In the genomic region with DNA sequence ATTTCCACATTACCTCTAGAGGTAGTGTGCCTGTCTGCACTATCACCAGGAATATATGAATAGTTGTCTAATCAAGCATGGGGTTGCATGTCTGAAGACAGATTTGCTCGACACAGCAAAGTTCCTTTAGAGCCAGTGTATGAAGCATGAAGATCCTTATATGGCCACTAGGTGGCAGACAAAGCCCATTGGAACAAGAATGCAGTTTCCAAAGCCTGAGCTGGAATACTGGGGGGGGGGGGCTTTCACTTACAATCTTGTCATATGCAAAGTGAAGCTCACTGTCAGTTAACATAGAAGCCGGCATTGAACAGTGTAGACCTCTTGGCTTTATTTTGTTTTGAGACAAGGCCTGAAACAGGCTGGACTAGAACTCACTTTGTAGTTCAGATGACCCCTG, we compare ENCODE assay signal across 9 mouse cellular contexts. TPM values are rescaled to one million over a fixed set of nuclear protein-coding genes. Genes with fewer than 3 reads are reported as not detected.
DNase-seq lines count a peak whose midpoint lies in the region; ATAC-seq and TF ChIP-seq lines count a peak whose summit lies in the region.
"Had no signal": no experiment of that assay in that cellular context is flagged by ENCODE, and none has a peak within 500 bp of the region (broad histone marks: within the 10 kb centered on the region; RNA-seq: fewer than 3 reads in every experiment).

No protein-coding gene starts in this region.

- TF ChIP-seq EP300 in heart, postnatal 0 days (IDR thresholded peaks at IDR 0.05; ENCODE audit: low read depth) = no peak

- intact Hi-C loops in left cerebral cortex, adult 2 months (cut with DNase I) = loop anchor here (1.0 to 5.0 kb wide), 4 partner anchors 295 to 609 kb away; no protein-coding TSS in a partner anchor

- H3K36me3 ChIP-seq in kidney, embryonic 16.5 days (ENCODE audit: insufficient read depth, low read length) = no peaks in the 10 kb centered on the region
- no peaks in the 10 kb centered on the region for H3K36me3 ChIP-seq in G1E (replicated peaks)
- no peaks in the 10 kb centered on the region for H3K36me3 ChIP-seq in heart, postnatal 0 days (replicated peaks; ENCODE audit: control insufficient read depth, insufficient read depth, low read length)
- no peaks in the 10 kb centered on the region for H3K36me3 ChIP-seq in midbrain, embryonic 15.5 days (replicated peaks)
- H3K36me3 ChIP-seq: liver, embryonic 13.5 days had no signal

- H3K27ac ChIP-seq in kidney, embryonic 16.5 days (ENCODE audit: low read length) = no peak overlapping the region
- H3K27ac ChIP-seq in cortical plate, adult 2 months (ENCODE audit: insufficient read depth, low read length) = no peak overlapping the region
- H3K27ac ChIP-seq in heart, postnatal 0 days (ENCODE audit: low read depth) = peak overlapping the region; percentile 66
- no peak overlapping the region for H3K27ac ChIP-seq in left cerebral cortex, adult 2 months
- H3K27ac ChIP-seq in midbrain, embryonic 15.5 days = no peak overlapping the region
- H3K27ac ChIP-seq: liver, embryonic 13.5 days had no signal

- TF ChIP-seq CTCF in G1E (IDR thresholded peaks at IDR 0.05; ENCODE audit: low read depth, low read length) = peak; percentile 65
- peak; percentile 66 for TF ChIP-seq CTCF in cortical plate, adult 2 months (IDR thresholded peaks at IDR 0.05; ENCODE audit: extremely low read depth, insufficient read depth, low read length)
- peak; percentile 83 for TF ChIP-seq CTCF in heart, postnatal 0 days (IDR thresholded peaks at IDR 0.05; ENCODE audit: low read depth)
- TF ChIP-seq CTCF in left cerebral cortex, adult 2 months (IDR thresholded peaks at IDR 0.05) = peak; percentile 76

- WGBS in kidney, embryonic 16.5 days = 0% methylated on average over 2 of the region's 2 CpGs
- 0% methylated on average over 2 of the region's 2 CpGs for WGBS in heart, postnatal 0 days
- WGBS in midbrain, embryonic 15.5 days = 4% methylated on average over 2 of the region's 2 CpGs

- no peak for TF ChIP-seq POLR2A in cortical plate, adult 2 months (IDR thresholded peaks at IDR 0.05; ENCODE audit: extremely low read depth, insufficient read depth, low read length)

- no peaks in the 10 kb centered on the region for H3K27me3 ChIP-seq in kidney, embryonic 16.5 days (ENCODE audit: insufficient read depth, low read length)
- peaks cover 5% of the 10 kb centered on the region; the same call in 1 of the 2 replicates for H3K27me3 ChIP-seq in G1E (ENCODE audit: insufficient read depth, low read length)
- no peaks in the 10 kb centered on the region for H3K27me3 ChIP-seq in heart, postnatal 0 days (ENCODE audit: control insufficient read depth, insufficient read depth, low read length)
- peaks cover 4% of the 10 kb centered on the region; the same call in 1 of the 2 replicates for H3K27me3 ChIP-seq in midbrain, embryonic 15.5 days (replicated peaks)
- H3K27me3 ChIP-seq: liver, embryonic 13.5 days had no signal

- no peak for ATAC-seq in kidney, embryonic 16.5 days (ENCODE audit: low FRiP score, low TSS enrichment)
- ATAC-seq in G1E (ENCODE audit: extremely low read depth, insufficient number of reproducible peaks, low FRiP score, poor library complexity, severe bottlenecking) = no peak
- peak; percentile 67 for ATAC-seq in heart, postnatal 0 days (ENCODE audit: insufficient read depth, low read depth)
- ATAC-seq in midbrain, embryonic 15.5 days (replicated peaks) = peak; percentile 54; the same call in 1 of the 2 replicates

- H3K9me3 ChIP-seq in kidney, embryonic 16.5 days (ENCODE audit: low read length) = no peaks in the 10 kb centered on the region
- H3K9me3 ChIP-seq in G1E (replicated peaks) = no peaks in the 10 kb centered on the region
- H3K9me3 ChIP-seq in heart, postnatal 0 days (replicated peaks; ENCODE audit: control insufficient read depth, low read length) = no peaks in the 10 kb centered on the region
- H3K9me3 ChIP-seq in midbrain, embryonic 15.5 days = no peaks in the 10 kb centered on the region
- H3K9me3 ChIP-seq: liver, embryonic 13.5 days had no signal

- DNase-seq in kidney, adult 18-20 months = peak; percentile 26
- DNase-seq in G1E (ENCODE audit: low spot score) = no peak
- peak; percentile 63 for DNase-seq in heart, postnatal 0 days (ENCODE audit: low spot score)
- peak; percentile 41 to 48 for DNase-seq in left cerebral cortex, adult 2 months (ENCODE audit: extremely low spot score in 1 of 2, low spot score in 2 of 2)
- DNase-seq in yolk sac, embryonic 10.5 days (ENCODE audit: low spot score) = peak; percentile 43
- DNase-seq: liver, embryonic 13.5 days had no signal

- H3K4me1 ChIP-seq in kidney, embryonic 16.5 days (ENCODE audit: insufficient read depth, low read length) = peaks cover 15% of the 10 kb centered on the region; the same call in 1 of the 2 replicates
- peaks cover 2% of the 10 kb centered on the region; the same call in 1 of the 2 replicates for H3K4me1 ChIP-seq in G1E (ENCODE audit: insufficient read depth, low read depth, low read length)
- H3K4me1 ChIP-seq in cortical plate, adult 2 months (ENCODE audit: control insufficient read depth, insufficient read depth, low read length) = no peaks in the 10 kb centered on the region
- no peaks in the 10 kb centered on the region; the same call in 1 of the 2 replicates for H3K4me1 ChIP-seq in heart, postnatal 0 days (ENCODE audit: control insufficient read depth, insufficient read depth)
- H3K4me1 ChIP-seq in midbrain, embryonic 15.5 days = no peaks in the 10 kb centered on the region

- no peak overlapping the region for H3K9ac ChIP-seq in kidney, embryonic 16.5 days (replicated peaks; ENCODE audit: low read length)
- H3K9ac ChIP-seq in heart, postnatal 0 days (replicated peaks; ENCODE audit: low read depth, low read length) = 0 out of 2 replicates have a peak overlapping the region, but pooled peaks have one; percentile 32
- H3K9ac ChIP-seq in midbrain, embryonic 15.5 days = no peak overlapping the region
- H3K9ac ChIP-seq: liver, embryonic 13.5 days had no signal

- H3K4me2 ChIP-seq in kidney, embryonic 16.5 days (replicated peaks; ENCODE audit: low read depth, low read length) = no peak overlapping the region
- peak overlapping the region; percentile 66 for H3K4me2 ChIP-seq in heart, postnatal 0 days (ENCODE audit: low read depth, low read length)
- no peak overlapping the region for H3K4me2 ChIP-seq in midbrain, embryonic 15.5 days
- H3K4me2 ChIP-seq: liver, embryonic 13.5 days had no signal

- H3K4me3 ChIP-seq in kidney, embryonic 16.5 days (ENCODE audit: low read length) = no peak overlapping the region
- H3K4me3 ChIP-seq in G1E (ENCODE audit: low read depth, low read length) = no peak overlapping the region
- H3K4me3 ChIP-seq in cortical plate, adult 2 months (ENCODE audit: insufficient read depth, low read length) = no peak overlapping the region
- peak overlapping the region; percentile 45 for H3K4me3 ChIP-seq in heart, postnatal 0 days (ENCODE audit: low read depth, low read length)
- H3K4me3 ChIP-seq in left cerebral cortex, adult 2 months = no peak overlapping the region
- H3K4me3 ChIP-seq in midbrain, embryonic 15.5 days = no peak overlapping the region
- H3K4me3 ChIP-seq: liver, embryonic 13.5 days had no signal

RNA-seq across cellular contexts. Expression of a gene that starts 5.5 kb away (rescaled TPM):
- 0.64 TPM in 1 of 2 replicates, not detected in the other for polyA plus RNA-seq in kidney, embryonic 16.5 days (2015; fragmentation: Nextera tagmentation; extraction: Ambion mirVana)
- total RNA-seq in G1E (2014; fragmentation: Nextera tagmentation) (not detected in 2 replicates), G1E (2017) (0.17 TPM in 1 of 2 replicates, not detected in the other)
- polyA plus RNA-seq in G1E (2012) = not detected in 2 replicates
- 0.17 TPM in 1 of 2 replicates, not detected in the other for polyA plus RNA-seq in cortical plate, adult 2 months (2012; rRNA removed)
- total RNA-seq in heart, postnatal 0 days (2014; rRNA removed; ENCODE audit: low replicate concordance) = 0.54 TPM in 1 of 2 replicates, not detected in the other
- not detected in 2 replicates for polyA plus RNA-seq in heart, postnatal 0 days (2015; fragmentation: Nextera tagmentation; extraction: Ambion mirVana)
- under 1 TPM in 1 of 2 experiments, not detected in 1; 0.52 TPM for total RNA-seq in left cerebral cortex, adult 2 months (2021)
- polyA plus RNA-seq in midbrain, embryonic 15.5 days (2015; fragmentation: Nextera tagmentation; extraction: Ambion mirVana) = 0.52 TPM in 1 of 2 replicates, not detected in the other
- polyA plus RNA-seq: liver, embryonic 13.5 days had no signal

RNA-seq across cellular contexts. Expression of a gene that starts 19.5 kb away (rescaled TPM):
- 1.5 and 1.8 TPM in 2 replicates for polyA plus RNA-seq in kidney, embryonic 16.5 days (2015; fragmentation: Nextera tagmentation; extraction: Ambion mirVana)
- total RNA-seq in G1E (2014; fragmentation: Nextera tagmentation) = not detected in 2 replicates
- total RNA-seq in G1E (2017) = 0.22 TPM in 1 of 2 replicates, not detected in the other
- not detected in 2 replicates for polyA plus RNA-seq in G1E (2012)
- not detected in 2 replicates for polyA plus RNA-seq in cortical plate, adult 2 months (2012; rRNA removed)
- not detected in 2 replicates for total RNA-seq in heart, postnatal 0 days (2014; rRNA removed; ENCODE audit: low replicate concordance)
- polyA plus RNA-seq in heart, postnatal 0 days (2015; fragmentation: Nextera tagmentation; extraction: Ambion mirVana) = 0.25 and 0.40 TPM in 2 replicates
- total RNA-seq in left cerebral cortex, adult 2 months (2021) = not detected
- polyA plus RNA-seq in midbrain, embryonic 15.5 days (2015; fragmentation: Nextera tagmentation; extraction: Ambion mirVana) = 2.0 and 2.3 TPM in 2 replicates

RNA-seq across cellular contexts. Expression of a gene that starts 37.5 kb away (rescaled TPM):
- 81.2 and 85.3 TPM in 2 replicates for polyA plus RNA-seq in kidney, embryonic 16.5 days (2015; fragmentation: Nextera tagmentation; extraction: Ambion mirVana)
- 22.7 and 26.2 TPM in 2 replicates for total RNA-seq in G1E (2014; fragmentation: Nextera tagmentation)
- 112 and 135 TPM in 2 replicates for total RNA-seq in G1E (2017)
- 28.7 and 58.2 TPM in 2 replicates for polyA plus RNA-seq in G1E (2012)
- polyA plus RNA-seq in cortical plate, adult 2 months (2012; rRNA removed) = 83.8 and 87.4 TPM in 2 replicates
- total RNA-seq in heart, postnatal 0 days (2014; rRNA removed; ENCODE audit: low replicate concordance) = 34.0 and 49.7 TPM in 2 replicates
- 45.1 and 45.9 TPM in 2 replicates for polyA plus RNA-seq in heart, postnatal 0 days (2015; fragmentation: Nextera tagmentation; extraction: Ambion mirVana)
- total RNA-seq in left cerebral cortex, adult 2 months (2021) = 10 to 100 TPM; 71.6 to 75.9 TPM
- 96.7 and 98.0 TPM in 2 replicates for polyA plus RNA-seq in midbrain, embryonic 15.5 days (2015; fragmentation: Nextera tagmentation; extraction: Ambion mirVana)

Comparison
In these comparisons a context has a peak if more than half of its experiments do, and no peak if none do; other contexts are left out.
1. ATAC-seq: peak in heart, postnatal 0 days (single experiment) and midbrain, embryonic 15.5 days (single experiment); none in kidney, embryonic 16.5 days (single experiment) and G1E (single experiment).
2. Peak in every context shown above with its lines, with median percentiles within 50 percentile points of each other: CTCF ChIP-seq.